Mouse (Mus musculus): Measurements from ENCODE around the gene Cd27. TPM values are rescaled to one million over a fixed set of nuclear protein-coding genes. Genes with fewer than 3 reads are reported as not detected.
A peak's percentile ranks its signal among the peaks of the same experiment; 100 is the strongest.

Cd27 gene
- polyA plus RNA-seq, 1 experiment from 2014 or later = 1.8 TPM

GRCm38 (mm10) chr6:125210436-125210835 is 26.4 kb downstream of the Cd27 start:
- ATAC-seq (ENCODE audit: insufficient number of reproducible peaks, insufficient read depth, low FRiP score, low TSS enrichment) = no peak
- Histone ChIP-seq H3K36me3 (no peaks in the 10 kb centered on the region), H3K4me2 (replicated peaks) (no peak overlapping the region), H3K27me3 (peaks cover 12% of the 10 kb centered on the region), H3K9me3 (no peaks in the 10 kb centered on the region), H3K4me1 (no peaks in the 10 kb centered on the region), H3K4me3 (no peak overlapping the region), H3K27ac (no peak overlapping the region), H3K9ac (no peak overlapping the region)
- WGBS = 72% methylated on average over 1 of the region's 1 CpGs

GRCm38 (mm10) chr6:125197166-125197565 is 39.6 kb downstream of the Cd27 start:
- Histone ChIP-seq H3K36me3 (peaks cover 13% of the 10 kb centered on the region), H3K9ac (no peak overlapping the region), H3K4me3 (no peak overlapping the region), H3K4me2 (replicated peaks) (no peak overlapping the region), H3K4me1 (0 out of 2 replicates have a peak, but pooled peaks cover 3% of the 10 kb centered on the region), H3K9me3 (no peaks in the 10 kb centered on the region), H3K27me3 (no peaks in the 10 kb centered on the region), H3K27ac (no peak overlapping the region)
- WGBS = 73% methylated on average over 5 of the region's 5 CpGs
- ATAC-seq (ENCODE audit: insufficient number of reproducible peaks, insufficient read depth, low FRiP score, low TSS enrichment) = no peak

GRCm38 (mm10) chr6:125196301-125196700 is 40.5 kb downstream of the Cd27 start:
- no peaks in the 10 kb centered on the region for H3K9me3 ChIP-seq
- H3K4me2 ChIP-seq (replicated peaks) = no peak overlapping the region
- peaks cover 13% of the 10 kb centered on the region for H3K36me3 ChIP-seq
- H3K4me1 ChIP-seq = 0 out of 2 replicates have a peak, but pooled peaks cover 3% of the 10 kb centered on the region
- H3K4me3 ChIP-seq = no peak overlapping the region
- no peaks in the 10 kb centered on the region for H3K27me3 ChIP-seq
- H3K9ac ChIP-seq = no peak overlapping the region
- ATAC-seq (ENCODE audit: insufficient number of reproducible peaks, insufficient read depth, low FRiP score, low TSS enrichment) = no peak
- no peak overlapping the region for H3K27ac ChIP-seq
- WGBS = 55% methylated on average over 3 of the region's 3 CpGs

- H3K4me1 ChIP-seq = 0 out of 2 replicates have a peak, but pooled peaks cover 3% of the 10 kb centered on the region
- no peak overlapping the region for H3K4me3 ChIP-seq
- WGBS = 43% methylated on average over 1 of the region's 1 CpGs
- H3K9ac ChIP-seq = no peak overlapping the region
- no peaks in the 10 kb centered on the region for H3K27me3 ChIP-seq
- no peak for ATAC-seq (ENCODE audit: insufficient number of reproducible peaks, insufficient read depth, low FRiP score, low TSS enrichment)
- no peaks in the 10 kb centered on the region for H3K9me3 ChIP-seq
- peaks cover 13% of the 10 kb centered on the region for H3K36me3 ChIP-seq
- no peak overlapping the region for H3K4me2 ChIP-seq (replicated peaks)
- H3K27ac ChIP-seq = 0 out of 2 replicates have a peak overlapping the region, but pooled peaks have one; percentile 6
These were observed 41.2 kb downstream of the Cd27 start for GRCm38 (mm10) chr6:125195541-125196075.

GRCm38 (mm10) chr6:125193390-125193789 is 43.4 kb downstream of the Cd27 start:
- H3K27ac ChIP-seq = no peak overlapping the region
- H3K4me1 ChIP-seq = 0 out of 2 replicates have a peak, but pooled peaks cover 3% of the 10 kb centered on the region
- H3K36me3 ChIP-seq = peaks cover 19% of the 10 kb centered on the region
- H3K4me2 ChIP-seq (replicated peaks) = peak overlapping the region; percentile 79
- ATAC-seq (ENCODE audit: insufficient number of reproducible peaks, insufficient read depth, low FRiP score, low TSS enrichment) = no peak
- H3K27me3 ChIP-seq = no peaks in the 10 kb centered on the region
- peak overlapping the region; percentile 72 for H3K4me3 ChIP-seq
- no peak overlapping the region for H3K9ac ChIP-seq
- WGBS = 64% methylated on average over 7 of the region's 7 CpGs
- no peaks in the 10 kb centered on the region for H3K9me3 ChIP-seq

GRCm38 (mm10) chr6:125192841-125193240 is 44.0 kb downstream of the Cd27 start:
- no peak for ATAC-seq (ENCODE audit: insufficient number of reproducible peaks, insufficient read depth, low FRiP score, low TSS enrichment)
- Histone ChIP-seq H3K27ac (peak overlapping the region; percentile 100), H3K36me3 (peaks cover 25% of the 10 kb centered on the region), H3K27me3 (no peaks in the 10 kb centered on the region), H3K4me3 (peak overlapping the region; percentile 72), H3K4me2 (replicated peaks) (peak overlapping the region; percentile 79), H3K4me1 (0 out of 2 replicates have a peak, but pooled peaks cover 3% of the 10 kb centered on the region), H3K9ac (peak overlapping the region; percentile 84), H3K9me3 (no peaks in the 10 kb centered on the region)
- WGBS = 52% methylated on average over 5 of the region's 5 CpGs

GRCm38 (mm10) chr6:125192016-125192714 is 44.6 kb downstream of the Cd27 start:
- H3K36me3 ChIP-seq = peaks cover 30% of the 10 kb centered on the region
- peak; percentile 89 for ATAC-seq (ENCODE audit: insufficient number of reproducible peaks, insufficient read depth, low FRiP score, low TSS enrichment)
- under 1% methylated on average over 34 of the region's 34 CpGs for WGBS

GRCm38 (mm10) chr6:125191332-125192015 is 45.3 kb downstream of the Cd27 start, which contains the start of the genes Ncapd2 and Mrpl51:
TSS of gene Ncapd2 (minus strand) at chr6:125191701.
TSS of gene Mrpl51 (plus strand) at chr6:125191801.
- H3K4me1 ChIP-seq = 0 out of 2 replicates have a peak, but pooled peaks cover 3% of the 10 kb centered on the region
- peak; percentile 96 for ATAC-seq (ENCODE audit: insufficient number of reproducible peaks, insufficient read depth, low FRiP score, low TSS enrichment)
- H3K9ac ChIP-seq = peak within 1 kb of the TSS; percentile 84
- H3K27ac ChIP-seq = peak within 1 kb of the TSS; percentile 100
- no peaks in the 10 kb centered on the region for H3K27me3 ChIP-seq
- no peaks in the 10 kb centered on the region for H3K9me3 ChIP-seq
- under 1% methylated on average over 54 of the region's 54 CpGs for WGBS
- peak within 1 kb of the TSS; percentile 72 for H3K4me3 ChIP-seq
- H3K4me2 ChIP-seq (replicated peaks) = peak within 1 kb of the TSS; percentile 79
- peaks cover 37% of the 10 kb centered on the region for H3K36me3 ChIP-seq

More at GRCm38 (mm10) chr6:125192016-125192714, 44.6 kb downstream of the Cd27 start:
- H3K9me3 ChIP-seq = no peaks in the 10 kb centered on the region
- H3K4me3 ChIP-seq = peak overlapping the region; percentile 72
- peak overlapping the region; percentile 100 for H3K27ac ChIP-seq
- peak overlapping the region; percentile 79 for H3K4me2 ChIP-seq (replicated peaks)
- 0 out of 2 replicates have a peak, but pooled peaks cover 3% of the 10 kb centered on the region for H3K4me1 ChIP-seq
- H3K9ac ChIP-seq = peak overlapping the region; percentile 84
- H3K27me3 ChIP-seq = no peaks in the 10 kb centered on the region

- no peak for ATAC-seq (ENCODE audit: insufficient number of reproducible peaks, insufficient read depth, low FRiP score, low TSS enrichment)
- H3K4me3 ChIP-seq = peak overlapping the region; percentile 72
- H3K9me3 ChIP-seq = no peaks in the 10 kb centered on the region
- H3K4me1 ChIP-seq = 0 out of 2 replicates have a peak, but pooled peaks cover 3% of the 10 kb centered on the region
- peak overlapping the region; percentile 64 for H3K4me2 ChIP-seq (replicated peaks)
- peaks cover 44% of the 10 kb centered on the region for H3K36me3 ChIP-seq
- H3K27me3 ChIP-seq = no peaks in the 10 kb centered on the region
- peak overlapping the region; percentile 84 for H3K9ac ChIP-seq
- peak overlapping the region; percentile 100; the same call in 1 of the 2 replicates for H3K27ac ChIP-seq
These were observed 46.0 kb downstream of the Cd27 start for GRCm38 (mm10) chr6:125190816-125191215.

GRCm38 (mm10) chr6:125186203-125186602 is 50.6 kb downstream of the Cd27 start:
- Histone ChIP-seq H3K9ac (no peak overlapping the region), H3K36me3 (peaks cover 70% of the 10 kb centered on the region), H3K4me2 (replicated peaks) (no peak overlapping the region), H3K4me1 (no peaks in the 10 kb centered on the region), H3K27ac (no peak overlapping the region), H3K9me3 (no peaks in the 10 kb centered on the region), H3K4me3 (no peak overlapping the region), H3K27me3 (no peaks in the 10 kb centered on the region)
- 93% methylated on average over 10 of the region's 10 CpGs for WGBS
- no peak for ATAC-seq (ENCODE audit: insufficient number of reproducible peaks, insufficient read depth, low FRiP score, low TSS enrichment)

Data from embryonic facial prominence, embryonic 12.5 days (tissue).